Mouse (Mus musculus): ENCODE results near the gene Qpctl. TPM values are rescaled to one million over a fixed set of nuclear protein-coding genes. Genes with fewer than 3 reads are reported as not detected.
"Not testable (repeated sequence)": the region's sequence is repeated elsewhere in the genome, so short reads cannot be mapped to it uniquely, and the experiment has no call there.

The Qpctl gene
- total RNA-seq, 2 experiments from 2014 or later: 3.1 to 4.2 TPM

DNA sequence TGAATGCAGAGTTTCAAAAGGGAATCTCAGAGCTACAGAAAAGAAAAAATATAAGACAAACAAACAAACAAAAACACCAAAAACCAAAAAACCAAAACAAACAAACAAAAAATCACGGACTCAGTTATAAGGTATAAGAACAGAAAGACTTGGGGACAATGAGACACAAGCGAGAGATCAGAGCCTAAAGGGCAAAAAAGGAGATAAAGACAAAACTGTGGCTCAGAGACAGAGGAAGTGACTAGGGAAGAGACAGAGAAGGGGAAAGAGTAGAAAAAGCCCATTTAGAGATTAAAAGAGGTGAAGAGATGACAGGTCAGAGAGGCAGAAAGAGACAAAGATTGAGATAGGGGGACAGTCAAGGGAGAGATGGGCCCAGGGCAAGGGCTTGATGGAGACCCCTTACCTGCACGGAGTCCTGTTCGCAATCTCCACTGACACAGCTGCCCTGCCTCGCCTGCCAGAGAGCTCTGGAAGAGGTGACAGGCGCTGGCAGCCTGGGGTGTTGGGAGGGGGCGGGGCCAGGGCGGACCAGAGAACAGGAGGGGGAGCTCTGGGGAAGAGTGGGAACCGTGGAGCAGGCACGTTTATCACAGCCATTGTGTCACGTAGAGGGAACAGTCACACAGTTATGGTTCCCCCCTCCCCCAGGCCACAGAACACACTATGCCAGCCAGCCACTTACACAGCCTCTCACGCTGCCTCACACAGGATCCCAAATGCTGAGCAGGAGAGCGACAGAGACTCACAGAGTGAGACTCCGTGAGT is 16.7 kb upstream of the Qpctl start, which contains the start of gene Gipr:
Gene Gipr (minus strand): TSS at position 472 of the 768 bp plus-strand sequence.
- intact Hi-C loops (cut with DNase I; ENCODE audit: low total_unique reads): no loop called here
- DNase-seq: no peak

DNA sequence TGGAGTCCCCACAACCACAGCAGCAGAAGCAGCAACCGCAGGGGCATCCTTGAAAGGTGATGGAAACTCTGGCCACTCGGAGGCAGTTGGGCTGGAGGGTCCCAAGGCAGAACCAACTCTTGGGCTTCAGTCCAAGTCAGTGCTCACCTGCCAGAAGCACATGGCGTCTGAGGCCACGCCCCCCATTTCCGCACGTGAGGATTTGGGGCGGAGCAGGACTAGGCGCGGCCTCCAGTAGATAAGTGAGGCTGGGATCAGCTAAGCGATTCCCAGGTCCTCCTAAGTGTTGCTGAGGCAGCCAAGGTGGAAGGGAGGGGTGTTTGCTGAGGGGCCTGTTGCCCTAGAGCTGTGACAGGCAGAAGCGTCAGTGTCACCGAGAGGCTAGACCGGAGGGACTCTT is 15.9 kb upstream of the Qpctl start:
- intact Hi-C loops (cut with DNase I; ENCODE audit: low total_unique reads): no loop called here

DNA sequence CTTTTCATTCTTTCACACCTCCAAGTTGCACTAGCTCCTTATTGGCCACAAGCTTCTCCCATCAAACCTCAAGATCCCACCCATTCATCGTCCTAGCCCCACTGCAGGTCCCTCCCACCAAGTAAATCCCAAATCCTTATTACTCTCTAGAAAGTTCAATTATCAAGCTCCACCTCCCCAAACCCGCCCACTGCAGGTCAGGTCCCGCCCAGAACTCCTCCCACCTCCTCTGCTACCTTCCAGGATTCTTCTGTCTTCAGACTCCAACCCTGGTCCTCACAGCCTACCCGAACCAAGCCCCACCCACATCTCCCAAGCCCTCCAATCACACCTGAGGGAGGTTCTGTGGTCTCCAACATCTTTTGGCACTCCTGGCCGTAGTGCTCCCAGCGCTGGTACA is 15.1 kb upstream of the Qpctl start:
- intact Hi-C loops (cut with DNase I; ENCODE audit: low total_unique reads): no loop called here

More for the DNA sequence above, 15.9 kb upstream of the Qpctl start:
- DNase-seq: no peak

DNA sequence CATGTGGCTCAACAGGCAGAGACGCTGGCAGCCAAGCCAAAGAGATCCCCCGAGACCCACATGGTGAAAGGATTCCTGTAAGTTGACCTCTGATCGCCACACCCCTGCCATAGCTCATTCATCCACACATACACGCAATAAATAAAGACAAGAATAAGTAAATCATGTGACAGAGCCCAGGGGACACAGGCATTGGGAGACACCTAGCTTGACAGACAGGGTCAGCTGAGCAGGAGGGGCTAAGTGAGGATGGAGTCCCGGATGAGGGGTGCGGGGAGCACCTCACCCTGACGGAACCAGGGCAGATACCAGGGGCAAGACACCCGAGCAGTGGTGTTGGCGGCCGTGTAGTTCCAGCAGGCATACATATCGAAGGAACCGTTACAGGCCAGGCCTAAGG is 14.7 kb upstream of the Qpctl start:
- intact Hi-C loops (cut with DNase I; ENCODE audit: low total_unique reads): no loop called here
- DNase-seq: no peak

More for the DNA sequence above, 15.1 kb upstream of the Qpctl start:
- DNase-seq: no peak

- intact Hi-C loops (cut with DNase I; ENCODE audit: low total_unique reads): no loop called here
- DNase-seq: no peak
Observed at GRCm38 (mm10) chr7:19162928-19163327, 13.8 kb upstream of the Qpctl start.

DNA sequence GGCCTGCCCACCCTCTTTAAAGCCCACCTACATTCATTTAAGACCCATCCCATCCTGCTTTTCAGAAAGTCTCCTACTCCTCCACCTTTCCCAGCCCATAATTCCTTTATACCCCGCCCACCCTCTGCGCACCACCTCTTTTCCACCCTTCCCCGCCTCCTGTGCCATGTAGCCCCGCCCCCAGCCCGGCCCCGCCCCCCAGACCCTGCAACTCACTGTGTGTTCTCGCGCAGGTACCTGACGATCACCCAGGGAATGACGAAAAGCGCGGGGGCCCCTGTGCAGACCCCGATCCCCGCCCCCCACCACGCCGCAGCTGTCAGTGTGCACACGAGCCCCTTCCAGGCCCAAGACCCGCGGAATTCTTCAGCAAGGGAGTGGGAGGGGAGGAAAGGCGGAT is 11.0 kb upstream of the Qpctl start:
- no peak for DNase-seq
- intact Hi-C loops (cut with DNase I; ENCODE audit: low total_unique reads): no loop called here

DNA sequence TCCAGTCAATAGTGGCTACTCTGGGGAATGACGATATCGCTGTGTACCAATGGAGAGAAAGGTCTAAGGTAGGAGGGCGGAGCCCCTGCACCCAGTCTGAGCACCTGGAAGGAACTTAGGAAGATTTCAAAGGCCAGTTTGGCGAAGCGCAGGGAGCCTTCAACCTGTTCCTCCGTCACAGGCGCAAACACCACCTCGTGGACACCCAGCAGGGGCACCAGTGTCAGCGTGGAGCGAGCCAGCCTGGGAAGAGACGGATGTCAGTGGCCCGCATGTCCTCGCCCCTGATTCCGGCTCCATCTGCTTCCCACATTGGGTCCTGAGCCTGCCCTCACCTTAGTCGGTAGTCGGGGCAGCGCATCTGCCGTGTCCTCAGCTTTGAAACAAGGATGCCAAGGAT is 10.3 kb upstream of the Qpctl start:
- no peak for DNase-seq
- intact Hi-C loops (cut with DNase I; ENCODE audit: low total_unique reads): no loop called here

GRCm38 (mm10) chr7:19158601-19159000 is 9.5 kb upstream of the Qpctl start:
- DNase-seq: no peak
- intact Hi-C loops (cut with DNase I; ENCODE audit: low total_unique reads): no loop called here

DNA sequence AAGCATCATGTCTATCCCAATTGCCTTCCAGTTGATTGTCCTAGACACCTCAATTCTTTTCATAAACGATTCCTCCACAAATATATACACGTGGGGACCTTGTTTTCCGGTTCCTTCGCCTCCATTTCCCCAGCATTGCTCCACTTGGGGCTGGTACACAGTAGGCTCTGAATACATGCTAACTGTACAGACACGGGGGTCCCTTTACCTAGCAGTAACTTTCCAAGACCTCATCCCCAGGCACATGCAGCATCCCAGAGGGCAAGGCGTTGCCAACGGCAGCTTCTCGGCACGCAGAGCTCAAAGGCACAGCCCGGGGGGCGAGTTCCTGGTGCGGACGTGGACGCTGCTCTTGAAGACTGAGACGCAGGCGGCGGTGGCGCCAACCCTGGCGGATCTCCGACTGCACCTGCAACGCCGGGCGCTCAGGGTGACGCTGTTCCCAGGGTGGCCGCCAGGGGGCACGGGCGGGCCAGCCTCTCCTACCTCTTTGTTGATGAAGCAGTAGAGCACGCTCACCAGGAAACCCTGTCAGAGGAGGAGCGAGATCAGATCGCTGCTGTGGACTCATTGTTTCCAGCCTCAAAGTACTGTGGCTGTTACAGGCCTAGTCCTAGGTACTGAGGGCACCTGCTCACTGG is 8.2 kb upstream of the Qpctl start:
- intact Hi-C loops (cut with DNase I; ENCODE audit: low total_unique reads): no loop called here
- DNase-seq: peak; percentile 89

DNA sequence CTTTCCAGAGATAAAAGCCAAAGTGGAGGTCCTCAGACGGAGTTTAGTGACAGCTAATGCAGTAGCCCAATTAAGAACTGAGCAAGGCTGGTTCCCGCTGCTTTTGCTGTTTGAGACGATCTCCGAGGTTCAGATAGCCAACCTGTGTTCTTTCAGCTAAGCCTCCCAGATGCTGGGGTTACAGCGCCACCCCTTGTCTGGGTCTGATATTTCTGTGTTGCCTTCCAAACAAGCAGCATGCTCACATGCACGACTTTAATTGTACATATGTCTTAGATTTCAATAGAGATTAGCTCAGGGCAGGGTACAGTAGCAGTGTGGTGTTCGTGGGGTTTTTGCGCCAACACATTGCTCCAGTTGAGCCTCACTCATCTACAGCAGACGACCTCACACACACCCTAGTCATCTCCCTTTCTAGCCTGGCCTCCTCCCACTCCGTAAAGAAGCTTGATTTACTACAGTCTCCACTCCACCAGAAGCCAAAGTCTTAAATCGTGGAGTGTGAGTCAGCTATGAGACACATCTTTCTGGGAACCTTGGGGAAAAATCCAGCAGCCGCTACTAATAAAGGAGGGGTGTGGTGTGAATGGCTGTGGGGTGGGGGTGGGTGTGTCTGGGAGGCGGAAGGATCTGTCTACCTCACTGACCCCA is 6.9 kb upstream of the Qpctl start:
- intact Hi-C loops (cut with DNase I; ENCODE audit: low total_unique reads): no loop called here
- DNase-seq: no peak

GRCm38 (mm10) chr7:19154796-19155195 is 5.7 kb upstream of the Qpctl start:
- no peak for DNase-seq
- intact Hi-C loops (cut with DNase I; ENCODE audit: low total_unique reads): no loop called here

GRCm38 (mm10) chr7:19151121-19151520 is 2.0 kb upstream of the Qpctl start:
- intact Hi-C loops (cut with DNase I; ENCODE audit: low total_unique reads); DNase-seq: not testable (repeated sequence)

DNA sequence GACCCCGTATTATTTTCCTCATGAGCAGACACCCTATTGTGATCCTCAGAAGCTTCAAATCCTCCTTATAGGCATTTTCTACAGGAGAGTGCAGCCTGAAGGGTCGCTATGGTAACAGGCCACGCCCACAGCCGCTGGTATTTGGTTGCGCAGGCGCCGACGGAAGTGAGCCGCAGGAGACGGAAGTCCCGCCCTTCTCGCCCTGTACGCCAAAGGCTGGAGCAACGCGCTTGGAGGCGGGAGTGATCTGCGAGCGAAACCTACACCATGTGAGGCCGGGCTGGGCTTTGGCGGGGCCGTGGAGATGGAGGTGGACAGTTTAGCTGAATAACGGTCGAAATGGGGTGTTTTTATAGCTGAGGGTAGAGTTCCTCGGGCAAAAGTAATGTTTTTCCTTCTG is 535 bp upstream of the Qpctl start, which contains the start of gene Snrpd2:
Gene Snrpd2 (plus strand): TSS at position 97 of the 400 bp plus-strand sequence.
- intact Hi-C loops (cut with DNase I; ENCODE audit: low total_unique reads): no loop called here
- DNase-seq: peak; percentile 97

DNA sequence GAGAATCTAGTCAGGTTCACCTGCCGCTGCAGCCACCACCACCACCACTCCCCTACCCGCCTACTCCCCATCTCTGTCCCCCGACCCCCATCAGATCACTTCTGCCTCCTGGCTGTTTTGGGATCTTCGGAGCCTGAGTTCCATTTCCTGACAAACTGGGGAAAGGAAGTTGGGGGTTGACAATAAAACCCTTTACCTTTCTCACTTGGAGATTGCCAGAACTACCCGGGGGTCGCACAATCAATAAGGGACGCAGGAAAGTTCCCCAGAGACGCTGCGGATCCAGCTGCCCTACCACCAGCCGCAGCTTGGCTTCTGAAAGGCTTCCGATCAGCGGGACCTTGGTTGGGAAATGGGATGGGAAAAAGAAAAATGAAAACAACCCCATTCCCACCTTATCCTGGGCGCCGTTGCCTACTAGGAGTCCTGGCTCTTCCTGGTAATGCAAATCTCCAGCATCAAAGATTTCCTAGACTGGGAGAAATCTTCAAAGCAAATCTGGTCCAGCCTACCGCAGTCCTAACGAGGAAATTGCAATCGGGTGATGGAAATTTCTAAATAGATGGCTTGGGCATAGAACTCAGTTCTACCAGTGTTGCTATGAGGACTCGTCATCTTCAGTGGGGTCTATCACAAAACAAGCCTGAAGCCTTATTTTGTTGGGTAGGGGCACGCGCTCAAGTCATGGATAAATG is 764 bp downstream of the Qpctl start:
- intact Hi-C loops (cut with DNase I; ENCODE audit: low total_unique reads): no loop called here
- no peak for DNase-seq

DNA sequence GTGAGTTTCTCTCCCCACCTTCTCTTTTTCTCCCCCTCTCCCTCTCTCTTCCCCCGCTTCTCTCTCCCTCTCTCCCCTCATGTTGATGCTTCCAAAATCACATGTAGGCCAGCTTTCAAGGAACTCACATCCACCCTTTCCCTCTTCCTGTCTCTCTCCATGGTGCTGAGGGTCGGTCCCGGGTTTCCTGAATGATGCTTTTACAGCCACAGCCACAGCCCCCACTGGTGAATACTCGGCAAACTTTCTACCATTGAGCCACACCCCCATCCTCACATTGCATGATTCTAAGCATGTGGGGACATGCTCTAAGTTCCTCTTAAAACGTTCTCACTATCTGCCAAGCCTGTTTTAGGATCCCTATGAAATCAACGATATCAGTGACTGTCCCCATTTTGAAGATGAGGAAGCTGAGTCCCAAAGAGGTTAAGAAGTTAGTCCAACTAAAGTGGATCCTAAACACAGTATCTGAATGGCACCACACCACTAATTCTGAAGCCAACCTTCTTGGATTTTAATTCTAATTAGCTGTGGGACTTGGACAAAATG is 1.5 kb downstream of the Qpctl start:
- intact Hi-C loops (cut with DNase I; ENCODE audit: low total_unique reads): no loop called here

DNA sequence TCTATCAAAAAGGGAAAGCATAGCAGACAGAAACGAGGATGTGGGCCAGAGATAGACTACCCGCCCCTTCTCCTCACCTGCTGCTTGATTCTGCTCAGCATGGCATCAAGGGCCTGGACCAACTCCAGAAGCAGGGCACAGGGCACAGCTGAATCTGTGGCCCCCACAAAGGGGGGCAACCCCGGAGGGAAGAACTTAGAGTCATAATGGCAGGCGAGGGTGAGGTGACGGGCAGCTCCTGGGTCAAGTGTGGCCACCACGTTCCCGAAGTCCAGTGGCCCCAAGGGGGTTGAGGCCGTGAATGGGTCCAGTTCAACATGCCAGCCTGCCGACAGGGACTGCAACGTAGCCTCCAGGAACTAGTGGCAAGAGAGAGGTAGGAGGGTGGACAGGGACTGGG is 2.3 kb downstream of the Qpctl start:
- intact Hi-C loops (cut with DNase I; ENCODE audit: low total_unique reads): no loop called here
- DNase-seq: no peak

More for the DNA sequence above, 1.5 kb downstream of the Qpctl start:
- no peak for DNase-seq

- intact Hi-C loops (cut with DNase I; ENCODE audit: low total_unique reads): no loop called here
- DNase-seq: peak; percentile 59
Observed at GRCm38 (mm10) chr7:19137380-19137779, 11.7 kb downstream of the Qpctl start.

GRCm38 (mm10) chr7:19136673-19137334 is 12.3 kb downstream of the Qpctl start:
- intact Hi-C loops (cut with DNase I; ENCODE audit: low total_unique reads): no loop called here
- DNase-seq: no peak

DNA sequence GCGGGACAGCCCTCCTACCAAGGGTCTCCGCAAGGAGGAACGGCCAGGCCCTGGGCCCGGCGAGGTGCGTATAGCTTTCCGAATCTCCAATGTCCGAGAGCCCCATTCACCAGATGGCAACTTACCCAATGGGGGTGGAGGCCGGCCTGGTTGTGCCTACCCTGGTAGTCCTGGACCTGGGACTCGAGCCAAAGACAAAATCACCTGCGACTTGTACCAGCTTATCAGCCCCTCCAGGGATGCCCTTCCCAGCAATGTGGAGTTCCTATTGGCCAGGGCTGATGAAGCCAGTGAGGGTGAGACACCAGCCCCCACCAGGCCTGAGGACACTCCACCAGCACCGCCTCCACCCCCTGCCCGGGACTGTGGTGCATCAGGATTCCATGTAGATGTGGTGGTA is 12.9 kb downstream of the Qpctl start:
- no peak for DNase-seq
- intact Hi-C loops (cut with DNase I; ENCODE audit: low total_unique reads): no loop called here

All from gastrocnemius, postnatal 14 days (tissue).